Mouse (Mus musculus): ENCODE data around the gene Olfr325. TPM values are rescaled to one million over a fixed set of nuclear protein-coding genes. Genes with fewer than 3 reads are reported as not detected.
A peak's percentile ranks its signal among the peaks of the same experiment; 100 is the strongest.
"Not testable (repeated sequence)": the region's sequence is repeated elsewhere in the genome, so short reads cannot be mapped to it uniquely, and the experiment has no call there.

Olfr325 gene
- not detected for total RNA-seq (2021)
- polyA plus RNA-seq (2012; rRNA removed): not detected in 2 replicates
- long read RNA-seq: 0 reads

GRCm38 (mm10) chr11:58577430-58577829 is at the start of gene Olfr325:
Gene Olfr325 (plus strand): TSS chr11:58577730.
- DNase-seq: no peak

- not testable (repeated sequence) for DNase-seq
These were observed 42.8 kb upstream of the Olfr325 start, which contains the start of gene Olfr330 for GRCm38 (mm10) chr11:58534736-58535135. Gene Olfr330 (minus strand): TSS chr11:58534836.

GRCm38 (mm10) chr11:58546322-58546721 is 31.2 kb upstream of the Olfr325 start, which contains the start of gene Olfr329-ps:
Gene Olfr329-ps (minus strand): TSS chr11:58546422.
- no peak for DNase-seq

DNA sequence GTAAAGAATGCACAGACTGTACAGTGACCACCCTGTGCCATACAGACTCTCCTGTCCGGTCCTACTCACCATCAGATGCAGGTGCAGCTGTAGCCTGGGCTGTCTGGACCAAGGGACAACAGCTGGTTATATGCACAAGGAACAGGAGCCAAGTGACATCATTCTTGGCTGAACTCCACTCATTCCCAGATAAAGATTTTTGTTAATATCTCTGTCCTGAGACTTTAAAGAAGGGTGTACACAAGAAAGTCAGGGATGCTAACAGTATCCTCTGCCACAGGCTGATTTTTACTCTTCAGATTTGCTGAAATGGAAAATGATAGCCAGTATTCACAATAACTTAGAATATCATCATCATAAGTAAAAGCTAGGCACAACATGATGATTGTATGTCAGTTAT is 22.0 kb upstream of the Olfr325 start, which contains the start of gene Olfr328:
Gene Olfr328, minus strand, starts transcription at position 101 of the 400 bp plus-strand sequence.
- DNase-seq: no peak

GRCm38 (mm10) chr11:58570405-58570804 is 7.1 kb upstream of the Olfr325 start, which contains the start of gene Olfr224:
Gene Olfr224 (minus strand): TSS chr11:58570553.
- DNase-seq: no peak

GRCm38 (mm10) chr11:58578636-58579035 is 1.1 kb downstream of the Olfr325 start:
- DNase-seq: no peak

- peak; percentile 39 for DNase-seq
These were observed 10.4 kb downstream of the Olfr325 start for GRCm38 (mm10) chr11:58587898-58588348.

GRCm38 (mm10) chr11:58588620-58589250 is 11.2 kb downstream of the Olfr325 start:
- no peak for DNase-seq

DNA sequence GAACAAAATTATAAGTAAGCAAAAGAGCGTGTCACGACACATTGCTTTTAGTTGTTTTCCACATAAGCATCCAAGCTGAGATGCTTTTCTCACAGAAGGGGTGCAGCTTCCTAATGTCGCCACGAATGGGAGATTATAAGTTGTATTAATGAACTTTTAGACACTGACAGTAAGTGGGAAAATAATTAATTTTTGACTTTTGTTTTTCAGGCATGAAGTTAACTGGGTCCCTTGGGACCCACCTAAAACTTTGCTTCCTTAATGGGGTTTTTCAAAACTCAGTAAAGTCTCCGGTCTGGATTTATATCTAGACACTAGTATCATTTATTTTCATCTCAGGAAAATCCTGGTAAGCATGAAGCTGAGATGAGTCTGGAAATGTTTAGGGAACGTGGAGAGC is 17.3 kb downstream of the Olfr325 start, which contains the start of gene Olfr324:
Gene Olfr324, plus strand, starts transcription at position 301 of the 400 bp plus-strand sequence.
- no peak for DNase-seq

DNA sequence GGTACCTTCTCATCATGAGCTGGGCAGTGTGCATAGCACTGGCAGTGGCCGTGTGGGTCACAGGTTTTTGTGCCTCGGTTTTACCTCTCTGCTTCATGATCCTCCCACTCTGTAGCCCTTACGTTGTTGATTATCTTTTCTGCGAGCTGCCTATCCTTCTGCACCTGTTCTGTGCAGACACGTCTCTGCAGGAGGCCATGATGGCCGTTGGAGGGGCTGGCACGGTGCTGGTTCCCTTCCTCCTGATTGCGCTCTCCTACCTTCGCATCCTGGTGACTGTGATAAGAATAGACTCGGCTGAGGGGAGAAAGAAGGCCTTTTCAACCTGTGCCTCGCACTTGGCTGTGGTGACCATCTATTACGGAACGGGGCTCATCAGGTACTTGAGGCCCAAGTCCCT is 20.3 kb downstream of the Olfr325 start:
- DNase-seq: no peak

- DNase-seq: no peak
These were observed 24.5 kb downstream of the Olfr325 start for GRCm38 (mm10) chr11:58602062-58602461.

GRCm38 (mm10) chr11:58602800-58603560 is 25.4 kb downstream of the Olfr325 start:
- DNase-seq: no peak

- no peak for DNase-seq
These were observed 27.2 kb downstream of the Olfr325 start for GRCm38 (mm10) chr11:58604688-58605087.

DNA sequence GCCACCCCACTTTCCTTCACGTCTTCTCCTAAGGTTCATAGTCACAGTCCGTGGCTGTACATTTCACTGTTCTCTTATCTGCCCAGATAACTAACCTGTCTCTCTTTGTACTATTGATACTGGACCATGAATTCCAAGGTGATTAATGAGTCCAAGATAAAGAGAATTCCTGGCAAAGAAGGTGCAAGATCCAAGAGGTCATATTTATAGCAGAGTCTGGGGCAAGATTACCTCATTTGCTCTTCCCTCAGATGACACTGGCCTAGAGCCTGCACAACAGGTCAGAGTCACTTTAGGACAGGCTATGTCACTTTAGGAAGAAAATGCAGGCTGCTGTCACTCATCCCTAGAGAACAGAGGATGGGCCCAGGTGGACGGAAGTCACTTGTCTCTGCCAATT is 27.7 kb downstream of the Olfr325 start:
- no peak for DNase-seq

DNA sequence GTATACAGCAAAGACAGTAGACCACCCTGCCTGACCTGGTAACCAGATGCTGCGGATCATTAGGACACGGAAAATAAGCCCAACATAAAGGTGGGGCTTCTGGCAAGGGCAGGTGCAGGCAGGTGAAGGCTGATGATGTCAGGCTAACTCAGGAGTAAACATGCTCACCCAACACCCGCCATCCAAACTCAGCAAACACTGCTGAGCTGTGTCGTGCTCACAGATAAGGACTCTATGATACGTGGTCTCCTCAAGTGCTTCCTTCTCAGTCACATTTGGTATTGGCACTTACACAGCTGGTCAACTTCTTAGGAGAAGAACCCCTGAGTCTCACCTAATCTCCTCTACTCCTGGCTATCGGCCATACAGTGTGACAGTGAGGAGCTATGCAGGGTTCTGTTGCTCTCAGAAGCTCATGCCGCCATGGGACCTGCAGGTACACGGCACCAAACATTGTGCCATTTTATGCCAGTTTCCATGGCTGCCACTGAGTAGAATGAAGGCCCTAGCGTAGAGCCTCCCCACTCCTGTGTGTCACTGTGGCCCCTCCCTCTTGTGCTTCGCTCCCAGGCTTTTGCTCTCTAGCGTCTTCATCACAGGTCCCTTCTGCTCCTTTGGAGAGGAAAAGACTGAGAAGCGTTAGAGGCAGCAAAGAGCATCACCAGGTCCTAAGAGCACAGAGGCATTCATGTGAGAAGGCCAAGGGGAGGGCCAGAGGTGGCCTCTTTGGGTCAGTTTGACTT is 28.8 kb downstream of the Olfr325 start:
- DNase-seq: no peak

- DNase-seq: no peak
These were observed 29.5 kb downstream of the Olfr325 start for GRCm38 (mm10) chr11:58607030-58607429.

- no peak for DNase-seq
These were observed 35.8 kb downstream of the Olfr325 start for GRCm38 (mm10) chr11:58613359-58613758.

DNA sequence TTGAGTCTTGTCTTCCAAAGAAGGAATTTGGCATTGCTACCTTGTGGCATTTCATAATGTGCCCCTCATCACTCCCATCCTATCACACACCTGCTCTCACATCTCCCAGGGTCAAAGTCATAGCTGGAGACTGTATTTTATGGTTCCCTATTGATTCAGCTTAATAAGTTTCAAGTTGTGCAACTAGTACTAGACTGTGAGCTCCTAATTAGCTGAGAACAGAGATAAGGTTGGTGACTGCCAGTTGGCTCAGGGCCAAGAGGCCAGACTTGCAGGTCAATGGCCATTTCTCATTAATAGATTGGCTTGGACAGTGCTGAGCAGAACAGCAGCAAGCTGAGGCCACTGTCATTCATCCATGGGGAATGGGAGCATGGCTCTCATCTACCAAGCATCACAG is 37.0 kb downstream of the Olfr325 start:
- DNase-seq: peak; percentile 6

DNA sequence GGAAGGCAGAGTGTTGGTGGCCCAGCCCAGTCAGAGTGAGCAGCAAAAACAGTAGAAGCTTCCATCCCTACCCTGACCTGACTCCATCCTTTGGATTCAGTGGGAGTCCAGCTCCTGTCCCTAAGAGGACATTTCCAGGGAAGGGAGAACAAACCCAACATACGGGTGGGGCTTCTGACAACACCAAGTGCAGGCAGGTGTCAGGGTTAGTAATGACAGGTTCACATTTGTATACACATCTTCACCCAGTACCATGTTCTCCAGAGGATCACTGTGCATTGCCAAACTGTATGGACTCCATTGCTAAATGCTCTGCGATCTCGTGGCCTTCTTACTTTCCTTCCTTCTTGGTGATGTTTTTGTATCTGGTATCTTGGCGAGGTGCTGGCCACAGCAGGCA is 38.4 kb downstream of the Olfr325 start, which contains the start of gene 2210407C18Rik:
Gene 2210407C18Rik, minus strand, starts transcription at position 101 of the 400 bp plus-strand sequence.
- no peak for DNase-seq

- no peak for DNase-seq
These were observed 40.8 kb downstream of the Olfr325 start for GRCm38 (mm10) chr11:58618369-58618768.

DNA sequence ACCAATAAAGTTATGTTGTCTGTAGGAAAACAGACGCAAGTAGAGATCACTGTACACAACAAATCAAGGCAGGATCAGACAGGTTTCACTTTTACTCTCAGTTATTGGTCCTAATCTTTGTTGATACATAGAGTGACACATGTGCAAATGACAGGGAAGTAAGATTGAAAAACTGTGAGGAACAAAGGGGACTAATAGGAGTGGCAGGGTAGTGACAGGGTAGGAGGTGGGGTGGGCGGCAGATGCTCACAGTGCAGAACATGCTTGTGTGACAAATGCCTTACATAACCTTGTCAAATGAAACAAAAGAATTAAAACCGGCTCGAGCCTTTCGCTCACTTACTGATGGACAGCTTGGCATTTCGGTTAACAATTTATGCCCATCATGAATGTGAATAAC is 41.3 kb downstream of the Olfr325 start:
- DNase-seq: no peak

DNA sequence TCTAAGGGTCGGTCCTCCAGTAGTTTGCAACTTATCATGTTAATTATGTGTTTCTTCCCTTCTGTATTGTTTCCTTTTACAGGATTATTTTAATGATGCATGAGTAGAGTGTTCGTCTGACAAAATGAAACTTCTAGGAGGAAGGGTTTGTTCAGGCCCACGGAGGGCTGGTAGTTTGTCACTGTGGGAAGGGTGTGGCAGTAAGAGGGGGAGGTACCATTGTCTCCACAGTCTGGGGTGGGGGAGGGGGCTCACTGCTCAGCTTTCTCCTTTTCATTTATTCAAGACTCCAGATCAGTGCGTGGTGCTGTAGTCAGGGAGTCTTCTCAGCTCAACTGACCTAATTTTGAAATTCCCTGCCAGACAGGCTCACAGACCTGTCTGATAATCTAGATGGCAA is 48.6 kb downstream of the Olfr325 start:
- no peak for DNase-seq
